Mouse (Mus musculus) embryonic facial prominence, embryonic 10.5 days (tissue): ENCODE data around the gene Fank1. TPM values are rescaled to one million over a fixed set of nuclear protein-coding genes. Genes with fewer than 3 reads are reported as not detected.

Experiments used
- DNase-seq: peaks from one replicate; pipeline ENCODE4 v3.0.0-alpha.2; 2017; ENCODE audit warnings: low spot score
- H3K27ac ChIP-seq: fragments of 300-500 bp; sonication (generic); replicated peaks from 2 replicates; pipeline ENCODE4 v1.5.1; 2016; ENCODE audit warnings: mild to moderate bottlenecking
- H3K27me3 ChIP-seq: fragments of 300-500 bp; sonication (generic); replicated peaks from 2 replicates; pipeline ENCODE4 v1.6.1; 2016; ENCODE audit warnings: low read depth, mild to moderate bottlenecking; ENCODE audit not compliant: poor library complexity, severe bottlenecking
- H3K36me3 ChIP-seq: fragments of 300-500 bp; sonication (generic); replicated peaks from 2 replicates; pipeline ENCODE4 v1.6.1; 2016; ENCODE audit warnings: mild to moderate bottlenecking, moderate library complexity
- H3K4me1 ChIP-seq: fragments of 300-500 bp; sonication (generic); 2 replicates; pipeline ENCODE4 v1.6.1; 2016
- H3K4me3 ChIP-seq: fragments of 300-500 bp; sonication (generic); 2 replicates; pipeline ENCODE4 v1.5.1; 2016; ENCODE audit warnings: mild to moderate bottlenecking, moderate library complexity
- H3K9me3 ChIP-seq: fragments of 300-500 bp; sonication (generic); 2 replicates; pipeline ENCODE4 v1.6.1; 2016; ENCODE audit warnings: mild to moderate bottlenecking
- whole genome bisulfite sequencing: fragments of 180-500 bp; shearing (Covaris S2); methylation state at CpG from one replicate; pipeline ENCODE4 v1.1.7; 2016; 5-methylcytosine and 5-hydroxymethylcytosine counted together
- polyA plus RNA-seq: library from polyadenylated mRNA; unstranded; fragments of >200 nt; fragmentation: Nextera tagmentation; extraction: Ambion mirVana; gene quantifications from 2 replicates; pipeline ENCODE4 v1.2.1, GENCODE M21; 2016

The Fank1 gene
- polyA plus RNA-seq, 1 experiment from 2014 or later: 0.36 TPM

DNA sequence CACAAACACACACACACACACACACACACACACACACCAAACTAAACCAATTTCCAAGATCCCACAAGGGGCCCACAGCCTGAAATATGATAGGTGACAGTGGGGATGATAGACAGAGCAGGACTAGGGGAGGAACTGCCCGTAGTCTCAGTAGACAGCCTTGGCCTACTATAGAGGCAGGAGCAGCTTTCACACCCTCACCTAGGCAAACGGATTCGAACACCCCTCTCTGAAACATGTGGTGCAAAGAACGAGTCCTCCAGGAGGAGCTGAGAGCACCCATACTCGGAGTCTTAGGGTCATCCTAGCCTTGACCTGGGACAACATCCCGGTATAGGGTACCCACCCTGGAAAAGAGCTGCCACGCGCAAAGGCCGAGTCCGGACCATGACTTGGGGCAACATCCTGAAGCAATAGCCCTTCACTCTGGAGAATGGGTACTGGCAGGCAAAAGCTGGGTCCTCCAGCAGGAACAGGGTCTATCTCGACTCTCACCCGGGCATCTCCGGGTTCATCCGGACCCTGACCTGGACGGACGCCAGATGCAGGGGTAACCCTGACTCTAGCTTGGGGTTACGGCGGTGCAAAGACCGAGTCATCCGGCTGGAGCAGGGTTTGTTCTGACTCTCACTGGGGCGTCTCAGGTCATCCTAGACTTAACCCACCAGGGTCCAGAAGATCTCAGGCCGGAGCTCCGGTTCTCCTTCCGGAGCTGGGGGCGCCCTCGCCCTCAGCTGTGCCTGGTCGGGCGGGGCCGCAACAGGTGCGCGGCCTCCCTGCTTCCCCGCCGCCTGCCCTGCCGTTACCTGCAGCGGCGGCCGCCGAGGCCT is 650 bp upstream of the Fank1 start:
- peaks cover 18% of the 10 kb centered on the region for H3K4me1 ChIP-seq
- H3K36me3 ChIP-seq: no peaks in the 10 kb centered on the region
- H3K27ac ChIP-seq: peak overlapping the region; percentile 83
- no peaks in the 10 kb centered on the region for H3K9me3 ChIP-seq
- peak overlapping the region; percentile 79 for H3K4me3 ChIP-seq
- DNase-seq: no peak
- peaks cover 24% of the 10 kb centered on the region for H3K27me3 ChIP-seq
- 4% methylated on average over 38 of the region's 38 CpGs for WGBS

DNA sequence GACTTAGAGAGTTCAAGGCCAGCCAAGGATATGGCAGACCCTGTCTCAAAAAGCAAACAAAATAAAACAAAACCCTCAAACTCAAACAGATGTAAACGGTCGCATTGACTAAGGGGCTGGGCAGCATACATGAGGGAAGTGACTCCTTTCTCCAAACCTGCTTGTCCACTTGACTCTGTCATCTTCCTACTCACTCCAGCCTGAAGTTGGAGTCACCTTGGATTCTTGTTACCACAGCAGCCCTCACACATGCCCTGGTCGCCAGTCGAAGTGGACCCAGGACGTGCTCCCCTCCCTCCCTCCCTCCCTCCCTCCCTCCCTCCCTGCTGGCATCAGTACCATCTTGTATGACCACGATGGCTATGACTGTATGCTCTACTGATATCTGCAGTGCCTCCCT is 4.9 kb downstream of the Fank1 start:
- Histone ChIP-seq H3K4me3 (no peak overlapping the region), H3K9me3 (no peaks in the 10 kb centered on the region), H3K27me3 (peaks cover 6% of the 10 kb centered on the region; the same call in 1 of the 2 replicates), H3K4me1 (peaks cover 11% of the 10 kb centered on the region; the same call in 1 of the 2 replicates), H3K27ac (no peak overlapping the region), H3K36me3 (no peaks in the 10 kb centered on the region)
- no peak for DNase-seq
- WGBS: 74% methylated on average over 6 of the region's 6 CpGs

GRCm38 (mm10) chr7:133781991-133782390 is 5.3 kb downstream of the Fank1 start:
- WGBS: 64% methylated on average over 6 of the region's 6 CpGs
- Histone ChIP-seq H3K36me3 (no peaks in the 10 kb centered on the region), H3K27ac (no peak overlapping the region), H3K27me3 (peaks cover 6% of the 10 kb centered on the region; the same call in 1 of the 2 replicates), H3K4me1 (peaks cover 7% of the 10 kb centered on the region; the same call in 1 of the 2 replicates), H3K4me3 (no peak overlapping the region), H3K9me3 (no peaks in the 10 kb centered on the region)
- DNase-seq: no peak

DNA sequence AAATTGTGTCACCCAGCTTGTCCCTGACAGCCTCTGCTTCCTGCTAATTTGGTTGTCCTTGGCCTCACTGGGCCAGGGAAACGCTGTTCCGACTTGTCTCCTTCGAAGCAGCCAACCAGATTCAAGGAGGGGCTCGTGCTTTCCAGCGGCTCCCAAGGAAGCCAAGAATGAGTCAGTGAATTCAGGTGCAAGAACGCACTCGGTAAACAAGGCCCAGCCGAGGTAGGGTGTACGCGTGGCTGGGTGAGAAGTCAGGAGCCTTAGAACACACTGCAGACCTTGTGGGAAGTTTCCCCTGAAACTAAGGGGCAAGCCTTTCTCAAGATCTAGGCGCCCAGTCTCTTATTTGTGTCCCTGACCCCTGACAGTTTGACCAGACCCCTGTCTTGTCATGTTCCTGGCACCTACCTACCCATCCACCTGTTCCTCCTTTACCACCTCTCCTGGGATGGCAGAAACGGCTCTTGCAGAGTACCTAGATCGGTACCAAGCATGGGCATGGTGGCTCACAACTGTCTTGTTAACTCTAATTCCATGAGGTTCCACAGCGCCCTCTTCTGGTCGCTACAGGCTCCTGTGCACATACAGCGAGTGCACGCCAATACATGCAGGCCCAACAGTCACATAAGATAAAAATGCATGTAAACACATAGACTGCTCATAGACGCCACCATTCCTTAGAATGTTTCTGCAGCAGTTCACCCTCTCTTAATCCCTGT is 6.2 kb downstream of the Fank1 start, which contains the start of gene Dhx32:
Gene Dhx32 (minus strand): TSS at position 10 of the 719 bp plus-strand sequence.
- peak; percentile 67 for DNase-seq
- Histone ChIP-seq H3K27me3 (peaks cover 4% of the 10 kb centered on the region; the same call in 1 of the 2 replicates), H3K9me3 (no peaks in the 10 kb centered on the region), H3K27ac (no peak within 1 kb of the TSS), H3K4me3 (no peak within 1 kb of the TSS), H3K36me3 (no peaks in the 10 kb centered on the region), H3K4me1 (peaks cover 6% of the 10 kb centered on the region; the same call in 1 of the 2 replicates)
- WGBS: 24% methylated on average over 18 of the region's 18 CpGs

DNA sequence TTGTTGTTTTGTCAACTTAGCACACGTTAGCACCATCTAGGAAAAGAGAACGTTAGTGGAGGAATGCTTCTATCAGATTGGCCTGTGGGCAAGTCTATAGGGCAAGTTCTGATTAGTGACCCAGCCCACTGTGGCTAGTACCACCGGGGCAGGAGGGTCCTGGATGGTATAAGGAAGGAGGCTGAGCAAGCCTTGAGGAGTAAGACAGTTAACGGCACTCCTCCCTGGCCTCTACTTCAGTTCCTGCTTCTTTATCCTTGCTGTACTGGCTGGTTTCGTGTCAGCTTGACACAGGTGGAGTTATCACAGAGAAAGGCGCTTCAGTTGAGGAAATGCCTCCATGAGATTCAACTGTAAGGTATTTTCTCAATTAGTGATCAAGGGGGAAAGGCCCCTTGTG is 10.9 kb downstream of the Fank1 start:
- H3K36me3 ChIP-seq: no peaks in the 10 kb centered on the region
- WGBS: 85% methylated on average over 6 of the region's 6 CpGs
- no peaks in the 10 kb centered on the region for H3K9me3 ChIP-seq
- DNase-seq: no peak
- no peaks in the 10 kb centered on the region for H3K27me3 ChIP-seq
- peaks cover 15% of the 10 kb centered on the region for H3K4me1 ChIP-seq
- H3K4me3 ChIP-seq: no peak overlapping the region
- H3K27ac ChIP-seq: no peak overlapping the region

- H3K27ac ChIP-seq: no peak overlapping the region
- 68% methylated on average over 3 of the region's 3 CpGs for WGBS
- no peaks in the 10 kb centered on the region for H3K27me3 ChIP-seq
- H3K36me3 ChIP-seq: no peaks in the 10 kb centered on the region
- no peaks in the 10 kb centered on the region for H3K9me3 ChIP-seq
- DNase-seq: no peak
- H3K4me3 ChIP-seq: no peak overlapping the region
- peaks cover 14% of the 10 kb centered on the region for H3K4me1 ChIP-seq
Observed at GRCm38 (mm10) chr7:133788147-133788546, 11.5 kb downstream of the Fank1 start.

DNA sequence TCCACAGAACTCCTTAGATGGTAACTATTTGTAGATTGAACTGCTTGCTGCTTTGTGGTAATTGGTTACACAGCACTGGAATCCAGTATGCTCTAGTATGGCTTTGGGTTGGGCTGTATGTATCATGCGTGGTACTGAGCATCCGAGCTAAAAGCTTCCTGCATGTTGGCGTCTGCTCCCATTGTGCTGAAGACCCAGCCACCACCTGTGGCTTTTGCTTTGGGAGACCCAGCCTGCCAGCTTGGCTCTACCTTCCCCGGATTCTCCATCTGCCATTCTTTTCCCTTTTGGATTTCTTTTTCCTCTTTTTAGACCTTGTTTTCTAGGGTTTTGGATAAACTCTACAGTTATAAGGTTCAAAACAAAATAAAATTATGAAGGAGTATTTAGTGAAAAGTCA is 13.5 kb downstream of the Fank1 start:
- peaks cover 14% of the 10 kb centered on the region for H3K4me1 ChIP-seq
- 93% methylated on average over 4 of the region's 4 CpGs for WGBS
- no peak overlapping the region for H3K4me3 ChIP-seq
- no peaks in the 10 kb centered on the region for H3K27me3 ChIP-seq
- H3K36me3 ChIP-seq: no peaks in the 10 kb centered on the region
- no peaks in the 10 kb centered on the region for H3K9me3 ChIP-seq
- H3K27ac ChIP-seq: no peak overlapping the region
- no peak for DNase-seq

GRCm38 (mm10) chr7:133790608-133791229 is 14.1 kb downstream of the Fank1 start:
- Histone ChIP-seq H3K9me3 (no peaks in the 10 kb centered on the region), H3K4me3 (no peak overlapping the region), H3K4me1 (peaks cover 14% of the 10 kb centered on the region), H3K27me3 (no peaks in the 10 kb centered on the region), H3K36me3 (no peaks in the 10 kb centered on the region), H3K27ac (no peak overlapping the region)
- DNase-seq: no peak
- 89% methylated on average over 4 of the region's 4 CpGs for WGBS

DNA sequence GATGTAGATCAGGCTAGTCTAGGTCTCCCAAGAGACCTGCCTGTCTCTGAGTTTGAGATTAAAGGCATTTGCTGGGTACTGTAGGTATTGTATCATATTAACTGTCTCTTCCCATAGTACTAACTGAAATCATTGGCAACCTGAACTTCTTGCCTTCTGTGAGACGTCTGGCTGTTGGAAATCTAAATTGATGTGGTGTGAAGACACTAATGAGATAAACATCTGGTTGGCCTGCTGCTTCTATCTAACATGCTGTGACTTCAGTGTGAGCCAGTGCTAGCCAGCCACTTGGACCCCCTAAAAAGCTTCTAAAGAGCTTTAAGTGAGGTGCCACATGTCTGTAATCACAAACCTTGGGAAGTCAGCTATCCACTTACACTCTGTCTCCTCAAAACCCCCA is 16.1 kb downstream of the Fank1 start:
- WGBS: 31% methylated on average over 1 of the region's 1 CpGs
- Histone ChIP-seq H3K4me3 (no peak overlapping the region), H3K4me1 (peaks cover 14% of the 10 kb centered on the region), H3K27ac (no peak overlapping the region), H3K27me3 (no peaks in the 10 kb centered on the region), H3K36me3 (no peaks in the 10 kb centered on the region), H3K9me3 (no peaks in the 10 kb centered on the region)
- DNase-seq: no peak

DNA sequence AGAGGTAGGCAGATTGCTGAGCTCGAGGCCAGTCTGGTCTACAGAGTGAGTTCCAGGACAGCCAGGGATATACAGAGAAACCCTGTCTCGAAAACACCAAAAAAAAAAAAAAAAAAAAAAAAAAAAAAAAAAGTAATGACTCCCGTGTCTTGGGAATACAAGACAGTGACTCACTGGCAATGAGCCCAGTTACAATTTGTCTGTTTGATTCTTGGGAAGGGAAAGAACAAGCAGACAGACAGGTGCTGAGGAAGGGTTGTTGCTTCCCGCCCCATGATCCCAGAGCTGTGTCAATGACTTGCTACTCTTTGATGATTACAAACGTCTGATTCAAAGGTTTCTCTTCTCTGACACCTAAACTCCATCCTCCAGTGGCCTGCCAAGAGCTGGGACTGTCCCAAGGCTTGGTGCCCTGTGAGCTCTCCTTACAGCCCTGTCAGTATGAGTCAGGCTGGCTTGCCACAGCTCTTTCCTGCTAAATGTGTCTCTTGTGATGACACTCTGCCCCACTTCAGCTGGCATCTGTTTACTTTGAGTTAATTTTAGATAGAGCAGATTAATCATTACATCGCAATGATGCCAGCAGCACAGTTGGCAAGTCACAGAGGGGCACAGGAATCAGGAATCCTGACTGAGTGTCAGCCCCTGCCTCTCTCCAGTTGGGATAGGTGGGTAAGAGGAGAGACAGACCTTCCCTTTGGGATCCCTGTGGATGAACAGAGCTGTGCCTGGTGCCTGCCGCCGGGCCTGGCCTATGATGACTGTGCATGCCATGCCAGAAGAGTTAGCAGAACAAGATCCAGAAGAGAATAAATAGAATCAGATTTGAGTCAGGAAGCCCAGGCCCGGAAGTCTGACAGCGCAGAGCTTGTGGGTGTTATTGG is 16.8 kb downstream of the Fank1 start:
- Histone ChIP-seq H3K36me3 (no peaks in the 10 kb centered on the region), H3K9me3 (no peaks in the 10 kb centered on the region), H3K4me1 (peaks cover 14% of the 10 kb centered on the region), H3K27ac (no peak overlapping the region), H3K27me3 (no peaks in the 10 kb centered on the region), H3K4me3 (no peak overlapping the region)
- no peak for DNase-seq
- 78% methylated on average over 10 of the region's 10 CpGs for WGBS

GRCm38 (mm10) chr7:133794720-133795119 is 18.1 kb downstream of the Fank1 start:
- H3K27ac ChIP-seq: no peak overlapping the region
- H3K27me3 ChIP-seq: no peaks in the 10 kb centered on the region
- 92% methylated on average over 2 of the region's 2 CpGs for WGBS
- DNase-seq: no peak
- H3K9me3 ChIP-seq: no peaks in the 10 kb centered on the region
- H3K36me3 ChIP-seq: no peaks in the 10 kb centered on the region
- H3K4me1 ChIP-seq: peaks cover 14% of the 10 kb centered on the region
- H3K4me3 ChIP-seq: no peak overlapping the region

- Histone ChIP-seq H3K27me3 (no peaks in the 10 kb centered on the region), H3K27ac (no peak overlapping the region), H3K4me1 (no peaks in the 10 kb centered on the region), H3K9me3 (no peaks in the 10 kb centered on the region), H3K4me3 (no peak overlapping the region), H3K36me3 (no peaks in the 10 kb centered on the region)
- no peak for DNase-seq
- WGBS: 73% methylated on average over 5 of the region's 5 CpGs
Observed at GRCm38 (mm10) chr7:133799928-133800327, 23.3 kb downstream of the Fank1 start.
